Mouse (Mus musculus) ES-Bruce4 (cell line): Measurements from ENCODE around the gene Ino80d.

ENCODE experiments used
- CTCF ChIP-seq: IDR thresholded peaks from one replicate; pipeline ENCODE4 v1.8.1; 2011; ENCODE audit warnings: low read depth, low read length
- POLR2A ChIP-seq: IDR thresholded peaks from one replicate; pipeline ENCODE4 v1.8.1; 2011; ENCODE audit warnings: low read length; ENCODE audit not compliant: insufficient read depth

DNA sequence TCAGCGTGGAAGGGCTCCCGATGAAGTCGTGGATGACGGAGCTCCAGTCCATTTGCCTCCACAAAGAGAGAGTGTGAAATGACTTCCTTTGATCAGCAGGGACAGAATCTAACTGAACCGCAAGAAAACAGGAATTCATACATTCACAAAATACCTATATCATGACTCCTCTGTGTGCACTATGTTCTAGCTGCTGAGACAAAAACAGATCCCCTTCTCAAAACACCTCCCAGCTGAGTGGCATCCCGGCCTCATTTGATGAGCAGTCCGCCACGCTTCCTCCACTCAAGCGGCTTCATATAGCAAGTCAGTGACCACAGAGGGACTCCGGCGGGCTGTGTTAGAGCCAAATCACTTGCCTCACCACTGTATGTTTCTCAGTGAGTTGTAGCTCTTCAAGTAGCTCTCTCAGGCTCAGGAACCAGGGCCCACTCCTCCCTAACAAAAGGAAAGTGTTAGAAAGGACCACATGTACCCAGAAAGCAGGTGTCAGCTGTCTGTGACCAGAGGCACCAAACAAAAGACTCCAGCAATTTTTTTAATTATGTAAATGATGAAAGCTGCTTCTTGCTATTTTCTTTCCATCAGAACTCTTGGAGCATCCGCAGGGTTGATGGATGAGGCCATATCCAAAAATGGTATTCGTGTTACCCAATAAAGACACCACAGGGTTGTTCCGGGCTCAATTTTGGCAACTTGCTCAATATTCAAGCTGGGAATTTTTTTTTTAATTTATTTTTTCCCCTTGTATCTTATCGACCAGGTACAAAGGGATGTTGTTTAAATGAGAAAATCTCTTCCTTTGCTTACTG lies 181.0 kb downstream of the Ino80d start:
- no peak for TF ChIP-seq CTCF
- TF ChIP-seq POLR2A, result no peak
